Mouse (Mus musculus) liver, adult 2 months (tissue): ENCODE results near the gene Slc38a10. TPM values are rescaled to one million over a fixed set of nuclear protein-coding genes. Genes with fewer than 3 reads are reported as not detected.

Experiments used
- DNase-seq: peaks from one replicate; pipeline ENCODE4 v3.0.0-alpha.2; 2011; ENCODE audit warnings: low read depth, low spot score; ENCODE audit errors: extremely low read depth
- H3K27ac ChIP-seq: fragments of 200-500 bp; replicated peaks from 2 replicates; pipeline ENCODE4 v1.5.1; 2012; ENCODE audit warnings: low read depth, mild to moderate bottlenecking, control low read depth, inconsistent platforms, low read length; ENCODE audit not compliant: insufficient read depth
- H3K27me3 ChIP-seq: fragments of 200-500 bp; 2 replicates; pipeline ENCODE4 v1.6.1; 2012; ENCODE audit warnings: mild to moderate bottlenecking, moderate library complexity, low read length, inconsistent platforms; ENCODE audit not compliant: control insufficient read depth, insufficient read depth
- H3K36me3 ChIP-seq: fragments of 200-500 bp; 2 replicates; pipeline ENCODE4 v1.6.1; 2012; ENCODE audit warnings: low read length, inconsistent platforms; ENCODE audit not compliant: control insufficient read depth, insufficient read depth
- H3K4me1 ChIP-seq: fragments of 200-500 bp; 2 replicates; pipeline ENCODE4 v1.6.1; 2011; ENCODE audit warnings: low read length; ENCODE audit not compliant: control insufficient read depth, insufficient read depth
- H3K4me3 ChIP-seq: fragments of 200-500 bp; 2 replicates; pipeline ENCODE4 v1.5.1; 2011; ENCODE audit warnings: low read depth, mild to moderate bottlenecking, control low read depth, low read length, moderate library complexity; ENCODE audit not compliant: insufficient read depth
- H3K79me2 ChIP-seq: fragments of 200-500 bp; 2 replicates; pipeline ENCODE4 v1.6.1; 2012; ENCODE audit warnings: inconsistent platforms, mild to moderate bottlenecking, low read length, moderate library complexity; ENCODE audit not compliant: control insufficient read depth, insufficient read depth
- H3K9ac ChIP-seq: fragments of 200-500 bp; 2 replicates; pipeline ENCODE4 v1.6.1; 2012; ENCODE audit warnings: low read depth, mild to moderate bottlenecking, control low read depth, inconsistent platforms, low read length
- CTCF ChIP-seq: fragments of 200-500 bp; IDR thresholded peaks from 2 replicates; pipeline ENCODE4 v1.5.1; 2011; ENCODE audit warnings: low read depth, low read length, control low read depth
- POLR2A ChIP-seq: fragments of 200-500 bp; IDR thresholded peaks from 2 replicates; pipeline ENCODE4 v1.6.1; 2011; ENCODE audit warnings: low read length, control low read depth; ENCODE audit not compliant: insufficient read depth; ENCODE audit errors: extremely low read depth
- WGBS: fragments of 180-500 bp; shearing (Covaris S2); methylation state at CpG from one replicate; pipeline ENCODE4 v1.1.7; 2018; 5-methylcytosine and 5-hydroxymethylcytosine counted together
- polyA plus RNA-seq: library from polyadenylated mRNA; depleted of rRNA; stranded (reverse); fragments of >200 nt; gene quantifications from 2 replicates; pipeline ENCODE4 v1.2.3, GENCODE M21; 2012
- total RNA-seq: library from RNA; depleted of rRNA; stranded (reverse); fragments of >200 nt; gene quantifications from 2 replicates; pipeline ENCODE4 v1.2.3, GENCODE M21; 2014

Slc38a10 gene
- total and polyA plus RNA-seq, 2 experiments: 41.1 to 90.2 TPM

DNA sequence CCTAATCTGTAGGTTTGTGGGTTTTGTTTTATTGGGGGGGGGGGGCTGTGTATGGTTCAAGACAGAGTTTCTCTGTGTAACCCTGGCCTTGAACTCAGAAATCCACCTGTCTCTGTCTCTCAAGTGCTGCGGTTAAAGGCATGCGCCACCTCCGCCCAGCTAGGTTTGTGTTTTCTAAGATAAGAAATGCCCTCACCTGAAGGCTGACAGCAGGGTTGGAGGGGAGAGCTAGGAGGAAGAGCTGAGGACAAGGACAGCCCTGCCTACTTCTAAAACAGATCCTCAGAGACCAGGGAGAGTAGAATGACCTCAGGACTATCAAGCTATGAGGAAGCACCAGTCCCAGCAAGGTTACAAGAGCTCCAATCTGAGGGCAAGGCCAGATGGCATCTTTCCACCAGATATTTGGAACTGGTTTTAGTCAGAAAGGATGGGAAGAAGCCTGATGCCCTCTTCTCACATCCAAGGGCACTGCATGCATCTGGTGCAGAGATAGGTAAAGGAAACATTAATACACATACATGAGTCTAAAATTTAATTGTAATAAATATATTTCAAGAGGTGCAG, 47.6 kb downstream of the Slc38a10 start:
- WGBS: 86% methylated on average over 3 of the region's 3 CpGs
- Histone ChIP-seq H3K27me3 (no peaks in the 10 kb centered on the region), H3K79me2 (no peaks in the 10 kb centered on the region), H3K36me3 (no peaks in the 10 kb centered on the region), H3K4me3 (no peak overlapping the region), H3K27ac (no peak overlapping the region), H3K9ac (no peak overlapping the region), H3K4me1 (peaks cover 5% of the 10 kb centered on the region)
- no peak for TF ChIP-seq CTCF
- TF ChIP-seq POLR2A: no peak
- no peak for DNase-seq

- WGBS: 5% methylated on average over 3 of the region's 3 CpGs
- no peak overlapping the region for H3K4me3 ChIP-seq
- no peaks in the 10 kb centered on the region for H3K36me3 ChIP-seq
- H3K4me1 ChIP-seq: peaks cover 11% of the 10 kb centered on the region
- peaks cover 3% of the 10 kb centered on the region; the same call in 1 of the 2 replicates for H3K79me2 ChIP-seq
- TF ChIP-seq POLR2A: no peak
- TF ChIP-seq CTCF: peak; percentile 64
- no peak overlapping the region for H3K27ac ChIP-seq
- peak; percentile 59 for DNase-seq
- H3K27me3 ChIP-seq: no peaks in the 10 kb centered on the region
- no peak overlapping the region for H3K9ac ChIP-seq
Observed at GRCm38 (mm10) chr11:120101036-120101435, 50.1 kb downstream of the Slc38a10 start.

DNA sequence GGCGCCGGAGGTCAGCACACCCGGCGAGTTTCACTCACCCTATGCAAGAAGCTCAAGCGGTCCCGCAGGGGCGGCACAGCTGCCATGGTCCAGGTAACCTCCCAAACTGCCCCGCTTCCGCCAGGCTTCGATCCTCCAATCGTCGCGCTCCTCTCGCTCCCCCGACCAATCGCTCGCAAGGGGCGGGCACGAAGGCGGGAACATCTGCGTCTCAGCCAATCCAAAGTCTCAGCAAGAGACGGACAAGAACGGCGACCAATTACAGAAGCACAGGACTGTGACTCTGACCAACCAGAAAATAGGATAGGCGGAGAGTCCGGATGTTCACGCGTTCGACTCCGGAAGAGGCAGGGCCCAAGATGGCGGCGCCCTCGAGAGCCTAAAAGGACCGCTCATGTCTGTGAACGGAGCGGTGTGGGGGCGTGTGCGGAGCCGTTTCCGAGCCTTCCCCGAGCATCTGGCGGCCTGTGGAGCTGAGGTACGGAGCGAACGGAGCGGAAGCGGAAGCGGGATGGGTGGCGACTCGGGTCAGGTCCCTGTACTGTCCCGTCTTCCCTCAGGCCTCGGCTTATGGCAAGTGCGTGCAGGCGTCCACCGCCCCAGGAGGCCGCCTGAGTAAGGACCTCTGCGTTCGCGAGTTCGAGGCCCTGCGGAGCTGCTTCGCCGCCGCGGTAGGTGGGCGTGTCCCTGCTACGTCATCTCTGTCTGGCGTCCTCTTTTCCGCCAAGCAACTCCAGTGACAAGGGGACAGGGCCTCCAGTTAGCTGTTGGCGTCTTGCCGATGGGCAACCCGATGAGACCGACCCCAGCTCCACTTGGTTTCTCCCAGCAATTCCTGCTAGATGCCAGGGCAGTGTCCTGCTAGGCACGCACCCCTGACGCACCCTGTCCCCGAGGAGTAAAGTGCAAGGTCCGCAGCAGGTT, 52.3 kb downstream of the Slc38a10 start, which contains the start of the genes Tepsin and Ndufaf8:
TSS of gene Tepsin (minus strand) at position 144 of the 924 bp plus-strand sequence.
TSS of gene Ndufaf8 (plus strand) at position 341 of the 924 bp plus-strand sequence.
- H3K4me1 ChIP-seq: peaks cover 11% of the 10 kb centered on the region
- H3K4me3 ChIP-seq: peak within 1 kb of the TSS; percentile 84
- H3K27me3 ChIP-seq: no peaks in the 10 kb centered on the region
- no peak for TF ChIP-seq CTCF
- peak; percentile 61 for TF ChIP-seq POLR2A
- H3K27ac ChIP-seq: peak within 1 kb of the TSS; percentile 76
- DNase-seq: peak; percentile 95
- H3K9ac ChIP-seq: peak within 1 kb of the TSS; percentile 82
- H3K36me3 ChIP-seq: no peaks in the 10 kb centered on the region
- peaks cover 3% of the 10 kb centered on the region; the same call in 1 of the 2 replicates for H3K79me2 ChIP-seq
- under 1% methylated on average over 77 of the region's 77 CpGs for WGBS

DNA sequence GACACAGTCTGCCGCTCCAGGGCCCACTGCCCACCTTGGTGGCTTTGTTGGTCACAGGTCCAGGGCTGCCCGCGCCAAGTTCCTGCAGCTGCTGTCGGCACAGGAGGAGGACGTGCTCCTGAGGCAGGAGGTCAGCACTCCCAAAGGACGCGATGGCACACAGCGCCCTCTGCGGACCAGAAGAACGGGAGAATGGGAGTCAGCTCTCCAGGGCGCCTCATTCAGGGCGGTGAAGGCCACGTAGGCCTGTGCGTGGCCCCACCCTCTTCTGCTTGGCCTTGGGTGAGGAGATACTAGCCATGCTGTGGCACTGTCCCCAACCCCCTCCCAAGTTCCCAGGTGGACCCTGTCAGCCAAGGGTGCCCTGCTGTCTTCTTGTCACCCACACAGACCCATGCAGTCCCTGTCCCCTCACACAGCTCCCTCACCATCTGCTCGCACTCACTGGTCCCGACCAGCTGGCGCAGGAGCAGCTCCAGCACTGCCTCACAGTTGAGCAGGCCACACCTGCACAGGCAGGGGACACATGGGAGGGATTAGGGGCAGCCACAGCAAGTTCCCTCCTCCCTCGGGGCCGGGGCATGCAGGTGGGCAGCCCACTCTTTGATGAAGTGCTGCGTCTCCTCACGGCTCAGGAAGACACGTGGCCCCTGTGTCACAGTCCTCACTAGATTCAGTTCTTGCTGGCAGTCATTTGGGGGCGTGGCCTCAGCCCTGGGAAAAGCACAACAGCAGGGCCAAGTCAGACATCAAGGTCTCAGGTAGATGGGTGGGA, 58.1 kb downstream of the Slc38a10 start:
- H3K27ac ChIP-seq: no peak overlapping the region
- H3K9ac ChIP-seq: no peak overlapping the region
- no peak overlapping the region for H3K4me3 ChIP-seq
- no peak for DNase-seq
- no peaks in the 10 kb centered on the region for H3K36me3 ChIP-seq
- H3K4me1 ChIP-seq: peaks cover 6% of the 10 kb centered on the region
- WGBS: 89% methylated on average over 23 of the region's 23 CpGs
- H3K79me2 ChIP-seq: peaks cover 3% of the 10 kb centered on the region; the same call in 1 of the 2 replicates
- no peak for TF ChIP-seq POLR2A
- TF ChIP-seq CTCF: no peak
- no peaks in the 10 kb centered on the region for H3K27me3 ChIP-seq

- WGBS: 90% methylated on average over 4 of the region's 4 CpGs
- Histone ChIP-seq H3K27ac (no peak overlapping the region), H3K36me3 (no peaks in the 10 kb centered on the region), H3K79me2 (no peaks in the 10 kb centered on the region), H3K4me3 (no peak overlapping the region), H3K9ac (no peak overlapping the region), H3K4me1 (peaks cover 6% of the 10 kb centered on the region), H3K27me3 (no peaks in the 10 kb centered on the region)
- TF ChIP-seq POLR2A: no peak
- no peak for TF ChIP-seq CTCF
- DNase-seq: no peak
Observed at GRCm38 (mm10) chr11:120090661-120091060, 60.5 kb downstream of the Slc38a10 start.
